Mouse (Mus musculus): Measurements from ENCODE around the gene Pold1. TPM values are rescaled to one million over a fixed set of nuclear protein-coding genes. Genes with fewer than 3 reads are reported as not detected.

The Pold1 gene
- polyA plus RNA-seq, 2 experiments, result 37.5 to 46.7 TPM

- no peaks in the 10 kb centered on the region for H3K4me1 ChIP-seq (replicated peaks; ENCODE audit: control insufficient read depth in 2 of 2, insufficient read depth in 2 of 2, low read length in 1 of 2)
- TF ChIP-seq CTCF (IDR thresholded peaks at IDR 0.05; ENCODE audit: low read depth) (no peak), EP300 (IDR thresholded peaks at IDR 0.05; ENCODE audit: low read depth) (no peak)
- no peaks in the 10 kb centered on the region for H3K27me3 ChIP-seq (ENCODE audit: control insufficient read depth, insufficient read depth, low read length)
- no peak for DNase-seq (ENCODE audit: low read depth in 3 of 3, low spot score in 3 of 3)
- H3K36me3 ChIP-seq (replicated peaks; ENCODE audit: control insufficient read depth, insufficient read depth, low read depth), result peaks cover 65% of the 10 kb centered on the region
- H3K27ac ChIP-seq, result no peak overlapping the region
- H3K9me3 ChIP-seq (ENCODE audit: control insufficient read depth, low read length), result no peaks in the 10 kb centered on the region
- H3K4me3 ChIP-seq (ENCODE audit: insufficient read depth in 1 of 2, low read depth in 2 of 2, low read length in 2 of 2), result no peak overlapping the region
- ATAC-seq (ENCODE audit: insufficient read depth), result no peak
- H3K4me2 ChIP-seq (ENCODE audit: low read depth), result no peak overlapping the region
- 88% methylated on average over 27 of the region's 27 CpGs for WGBS (ENCODE audit: insufficient replicate concordance)
- H3K9ac ChIP-seq (replicated peaks), result no peak overlapping the region
Observed at GRCm38 (mm10) chr7:44535657-44536589, 12.7 kb downstream of the Pold1 start.

GRCm38 (mm10) chr7:44534656-44535441 is 13.8 kb downstream of the Pold1 start:
- WGBS (ENCODE audit: insufficient replicate concordance), result 84% methylated on average over 19 of the region's 19 CpGs

GRCm38 (mm10) chr7:44534242-44534641 is 14.4 kb downstream of the Pold1 start:
- Histone ChIP-seq H3K27me3 (ENCODE audit: control insufficient read depth, insufficient read depth, low read length) (no peaks in the 10 kb centered on the region), H3K27ac (no peak overlapping the region), H3K9ac (replicated peaks) (no peak overlapping the region), H3K9me3 (ENCODE audit: control insufficient read depth, low read length) (no peaks in the 10 kb centered on the region), H3K4me1 (replicated peaks; ENCODE audit: control insufficient read depth in 2 of 2, insufficient read depth in 2 of 2, low read length in 1 of 2) (no peaks in the 10 kb centered on the region), H3K4me3 (ENCODE audit: insufficient read depth in 1 of 2, low read depth in 2 of 2, low read length in 2 of 2) (no peak overlapping the region), H3K36me3 (replicated peaks; ENCODE audit: control insufficient read depth, insufficient read depth, low read depth) (peaks cover 51% of the 10 kb centered on the region), H3K4me2 (ENCODE audit: low read depth) (no peak overlapping the region)
- TF ChIP-seq EP300 (IDR thresholded peaks at IDR 0.05; ENCODE audit: low read depth) (no peak), CTCF (IDR thresholded peaks at IDR 0.05; ENCODE audit: low read depth) (no peak)
- ATAC-seq (ENCODE audit: insufficient read depth) (no peak), DNase-seq (ENCODE audit: low read depth in 3 of 3, low spot score in 3 of 3) (no peak)
- 78% methylated on average over 13 of the region's 13 CpGs for WGBS (ENCODE audit: insufficient replicate concordance)

More at GRCm38 (mm10) chr7:44534656-44535441, 13.8 kb downstream of the Pold1 start:
- Histone ChIP-seq H3K27me3 (ENCODE audit: control insufficient read depth, insufficient read depth, low read length) (no peaks in the 10 kb centered on the region), H3K4me1 (replicated peaks; ENCODE audit: control insufficient read depth in 2 of 2, insufficient read depth in 2 of 2, low read length in 1 of 2) (no peaks in the 10 kb centered on the region), H3K27ac (no peak overlapping the region), H3K9me3 (ENCODE audit: control insufficient read depth, low read length) (no peaks in the 10 kb centered on the region), H3K4me3 (ENCODE audit: insufficient read depth in 1 of 2, low read depth in 2 of 2, low read length in 2 of 2) (no peak overlapping the region), H3K36me3 (replicated peaks; ENCODE audit: control insufficient read depth, insufficient read depth, low read depth) (peaks cover 54% of the 10 kb centered on the region), H3K4me2 (ENCODE audit: low read depth) (no peak overlapping the region), H3K9ac (replicated peaks) (no peak overlapping the region)
- DNase-seq (ENCODE audit: low read depth in 3 of 3, low spot score in 3 of 3), result no peak
- ATAC-seq (ENCODE audit: insufficient read depth), result no peak
- TF ChIP-seq EP300 (IDR thresholded peaks at IDR 0.05; ENCODE audit: low read depth), result no peak
- peak; percentile 62 for TF ChIP-seq CTCF (IDR thresholded peaks at IDR 0.05; ENCODE audit: low read depth)

- H3K27me3 ChIP-seq (ENCODE audit: control insufficient read depth, insufficient read depth, low read length), result no peaks in the 10 kb centered on the region
- H3K36me3 ChIP-seq (replicated peaks; ENCODE audit: control insufficient read depth, insufficient read depth, low read depth), result peaks cover 46% of the 10 kb centered on the region
- ATAC-seq (ENCODE audit: insufficient read depth) (no peak), DNase-seq (ENCODE audit: low read depth in 3 of 3, low spot score in 3 of 3) (no peak)
- H3K4me2 ChIP-seq (ENCODE audit: low read depth), result no peak overlapping the region
- H3K9ac ChIP-seq (replicated peaks), result no peak overlapping the region
- H3K27ac ChIP-seq, result no peak overlapping the region
- WGBS (ENCODE audit: insufficient replicate concordance), result 84% methylated on average over 12 of the region's 12 CpGs
- TF ChIP-seq EP300 (IDR thresholded peaks at IDR 0.05; ENCODE audit: low read depth) (no peak), CTCF (IDR thresholded peaks at IDR 0.05; ENCODE audit: low read depth) (no peak)
- H3K4me1 ChIP-seq (replicated peaks; ENCODE audit: control insufficient read depth in 2 of 2, insufficient read depth in 2 of 2, low read length in 1 of 2), result no peaks in the 10 kb centered on the region
- no peak overlapping the region for H3K4me3 ChIP-seq (ENCODE audit: insufficient read depth in 1 of 2, low read depth in 2 of 2, low read length in 2 of 2)
- no peaks in the 10 kb centered on the region for H3K9me3 ChIP-seq (ENCODE audit: control insufficient read depth, low read length)
Observed at GRCm38 (mm10) chr7:44533746-44534045, 15.0 kb downstream of the Pold1 start.
